In genomic region chr2:33914998-33915397, GRCm38 (mm10) we compare ENCODE assay signal across 7 mouse cellular contexts.
"Had no signal": no experiment of that assay in that cellular context is flagged by ENCODE, and none has a peak within 500 bp of the region (broad histone marks: within the 10 kb centered on the region; RNA-seq: fewer than 3 reads in every experiment).

No protein-coding gene starts in this region.

- ATAC-seq: intestine, embryonic 16.5 days had no signal

- DNase-seq: kidney, adult 2 months; kidney, postnatal 14 days; lung, adult 18-20 months; midbrain, embryonic 14.5 days; right cerebral cortex, postnatal 4 days; spleen, adult 18-20 months had no signal
